ENCODE assay signal across 8 mouse cellular contexts in genomic region chr6:72788892-72789699, GRCm38 (mm10). TPM values are rescaled to one million over a fixed set of nuclear protein-coding genes. Genes with fewer than 3 reads are reported as not detected.
DNase-seq lines count a peak whose midpoint lies in the region; ATAC-seq lines count a peak whose summit lies in the region.

Gene Tcf7l1 (minus strand): TSS chr6:72789254.

- peak within 1 kb of the TSS; percentile 84 for H3K4me3 ChIP-seq in heart, embryonic 11.5 days (ENCODE audit: low read depth, low read length)
- H3K4me3 ChIP-seq in kidney, embryonic 15.5 days (replicated peaks): peak within 1 kb of the TSS; percentile 82
- peak within 1 kb of the TSS; percentile 85 for H3K4me3 ChIP-seq in limb, embryonic 15.5 days

- peak; percentile 91 for DNase-seq in 3134 (ENCODE audit: extremely low read depth, insufficient read length, low spot score)
- DNase-seq in brain, adult 2 months (ENCODE audit: low read depth, low spot score): peak; percentile 78
- peak; percentile 35 to 63 for DNase-seq in monocyte, adult 2 months (ENCODE audit: low read depth in 1 of 2, low spot score in 2 of 2)
- peak; percentile 62 to 71 for DNase-seq in spleen, postnatal 14 days (ENCODE audit: low spot score in 2 of 2)

- no peaks in the 10 kb centered on the region for H3K9me3 ChIP-seq in heart, embryonic 11.5 days (replicated peaks; ENCODE audit: control insufficient read depth, low read length)
- no peaks in the 10 kb centered on the region for H3K9me3 ChIP-seq in kidney, embryonic 15.5 days (replicated peaks)
- no peaks in the 10 kb centered on the region for H3K9me3 ChIP-seq in limb, embryonic 15.5 days

- WGBS in heart, embryonic 11.5 days (ENCODE audit: insufficient replicate concordance): under 1% methylated on average over 75 of the region's 80 CpGs
- WGBS in kidney, embryonic 15.5 days: under 1% methylated on average over 79 of the region's 80 CpGs
- WGBS in limb, embryonic 15.5 days: under 1% methylated on average over 74 of the region's 80 CpGs

- peaks cover 5% of the 10 kb centered on the region for H3K4me1 ChIP-seq in heart, embryonic 11.5 days (ENCODE audit: control insufficient read depth, insufficient read depth, low read length)
- H3K4me1 ChIP-seq in kidney, embryonic 15.5 days: peaks cover 25% of the 10 kb centered on the region
- H3K4me1 ChIP-seq in limb, embryonic 15.5 days: peaks cover 20% of the 10 kb centered on the region

- no peaks in the 10 kb centered on the region for H3K27me3 ChIP-seq in heart, embryonic 11.5 days (ENCODE audit: control insufficient read depth, insufficient read depth, low read length)
- H3K27me3 ChIP-seq in kidney, embryonic 15.5 days: no peaks in the 10 kb centered on the region
- H3K27me3 ChIP-seq in limb, embryonic 15.5 days: no peaks in the 10 kb centered on the region

- H3K27ac ChIP-seq in heart, embryonic 11.5 days (ENCODE audit: low read depth, low read length): peak within 1 kb of the TSS; percentile 71
- H3K27ac ChIP-seq in kidney, embryonic 15.5 days: peak within 1 kb of the TSS; percentile 96
- peak within 1 kb of the TSS; percentile 97 for H3K27ac ChIP-seq in limb, embryonic 15.5 days

- peak; percentile 73; the same call in 1 of the 2 replicates for ATAC-seq in erythroblast, adult 5-6 weeks (replicated peaks; ENCODE audit: low FRiP score, poor library complexity, severe bottlenecking)
- peak; percentile 88 for ATAC-seq in heart, embryonic 11.5 days (replicated peaks; ENCODE audit: insufficient number of reproducible peaks, low FRiP score, low TSS enrichment)
- peak; percentile 94 for ATAC-seq in kidney, embryonic 15.5 days (replicated peaks; ENCODE audit: low FRiP score)
- ATAC-seq in limb, embryonic 15.5 days (ENCODE audit: insufficient number of reproducible peaks, low FRiP score, low TSS enrichment, low read depth): peak; percentile 93

- no peaks in the 10 kb centered on the region; the same call in 1 of the 2 replicates for H3K36me3 ChIP-seq in heart, embryonic 11.5 days (ENCODE audit: control insufficient read depth, insufficient read depth, low read length)
- H3K36me3 ChIP-seq in kidney, embryonic 15.5 days: peaks cover 17% of the 10 kb centered on the region; the same call in 1 of the 2 replicates
- H3K36me3 ChIP-seq in limb, embryonic 15.5 days: peaks cover 14% of the 10 kb centered on the region

- H3K4me2 ChIP-seq in heart, embryonic 11.5 days: peak within 1 kb of the TSS; percentile 89
- peak within 1 kb of the TSS; percentile 71 for H3K4me2 ChIP-seq in kidney, embryonic 15.5 days
- peak within 1 kb of the TSS; percentile 58 for H3K4me2 ChIP-seq in limb, embryonic 15.5 days

- peak within 1 kb of the TSS; percentile 83 for H3K9ac ChIP-seq in heart, embryonic 11.5 days (ENCODE audit: low read depth, low read length)
- H3K9ac ChIP-seq in kidney, embryonic 15.5 days: peak within 1 kb of the TSS; percentile 94
- H3K9ac ChIP-seq in limb, embryonic 15.5 days: peak within 1 kb of the TSS; percentile 82

RNA-seq across cellular contexts. Expression of gene Tcf7l1, which starts in this region (rescaled TPM):
- not detected in 2 replicates for total RNA-seq in erythroblast, adult 5-6 weeks (2015; ENCODE audit: low replicate concordance)
- total RNA-seq in erythroblast, adult 5-6 weeks (2017; ENCODE audit: low replicate concordance): not detected in 2 replicates
- 15.6 and 15.7 TPM in 2 replicates for polyA plus RNA-seq in heart, embryonic 11.5 days (2014; fragmentation: Nextera tagmentation; extraction: Ambion mirVana)
- 35.2 and 38.2 TPM in 2 replicates for polyA plus RNA-seq in kidney, embryonic 15.5 days (2015; fragmentation: Nextera tagmentation; extraction: Ambion mirVana)
- 34.8 and 39.0 TPM in 2 replicates for polyA plus RNA-seq in limb, embryonic 15.5 days (2015; fragmentation: Nextera tagmentation; extraction: Ambion mirVana)

Comparison
In these comparisons a context has a peak if more than half of its experiments do, and no peak if none do; other contexts are left out.
1. Peak in every context shown above with its lines: DNase-seq, ATAC-seq, H3K4me3 ChIP-seq and H3K27ac ChIP-seq.
2. Peak in ATAC-seq in erythroblast, adult 5-6 weeks; RNA of the gene not detected or under 1 TPM.